Mouse (Mus musculus) olfactory bulb, adult 2 months (tissue): Measurements from ENCODE around the gene Elf1.

ENCODE experiments used
- CTCF ChIP-seq: fragments of 200-500 bp; IDR thresholded peaks from 2 replicates; pipeline ENCODE4 v1.5.1; 2012; ENCODE audit warnings: low read depth, mild to moderate bottlenecking, low read length, moderate library complexity; ENCODE audit not compliant: insufficient read depth
- POLR2A ChIP-seq: fragments of 200-500 bp; IDR thresholded peaks from 2 replicates; pipeline ENCODE4 v1.6.1; 2012; ENCODE audit warnings: mild to moderate bottlenecking, low read depth, low read length, moderate library complexity; ENCODE audit not compliant: insufficient read depth

DNA sequence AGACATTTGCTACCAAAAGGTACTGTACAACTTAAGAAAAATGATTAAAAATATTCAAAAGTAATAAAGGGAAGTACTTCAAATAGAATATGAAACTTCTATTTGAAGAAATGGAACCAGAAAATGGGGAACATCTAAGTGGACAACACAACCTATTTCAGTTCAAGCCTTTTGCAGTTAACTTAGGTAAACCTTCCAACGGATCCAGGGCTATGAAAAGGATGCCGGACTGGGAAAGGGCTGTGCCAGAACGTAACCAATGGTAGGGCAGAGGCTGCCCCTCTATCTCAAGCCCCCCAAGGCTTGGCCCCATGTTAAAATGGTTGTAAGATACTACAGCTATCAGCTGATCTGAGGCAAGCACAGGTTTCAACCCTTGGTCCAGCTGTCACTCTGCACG lies 20.0 kb upstream of the Elf1 start:
- TF ChIP-seq POLR2A (no peak), CTCF (no peak)
